Mouse (Mus musculus): ENCODE results near the gene Vwa5b1.

- no peak for TF ChIP-seq POLR2A (IDR thresholded peaks at IDR 0.05; ENCODE audit: control insufficient read depth in 1 of 2, insufficient read depth in 1 of 2, low read depth in 1 of 2, low read length in 2 of 2, poor library complexity in 1 of 2)
- TF ChIP-seq EP300 (IDR thresholded peaks at IDR 0.05; ENCODE audit: low read depth in 1 of 2, low read length in 2 of 2), result no peak
- no peak for TF ChIP-seq TAL1 (IDR thresholded peaks at IDR 0.05; ENCODE audit: low read length)
- TF ChIP-seq CHD2 (IDR thresholded peaks at IDR 0.05; ENCODE audit: low read length), result no peak
- TF ChIP-seq ZC3H11A (IDR thresholded peaks at IDR 0.05; ENCODE audit: low read depth, low read length), result no peak
- TF ChIP-seq CHD1 (IDR thresholded peaks at IDR 0.05; ENCODE audit: low read depth, low read length), result no peak
- no peak for TF ChIP-seq MYC (IDR thresholded peaks at IDR 0.05; ENCODE audit: low read depth, low read length)
- TF ChIP-seq TCF12 (IDR thresholded peaks at IDR 0.05; ENCODE audit: low read depth, low read length), result no peak
- no peak for TF ChIP-seq KAT2A (conservative IDR thresholded peaks at IDR 0.05; ENCODE audit: low read depth, low read length)
- TF ChIP-seq CTCF (IDR thresholded peaks at IDR 0.05 in 2 of 3, conservative IDR thresholded peaks at IDR 0.05 in 1 of 3; ENCODE audit: control insufficient read depth in 1 of 3, insufficient read depth in 1 of 3, low read depth in 2 of 3, low read length in 3 of 3, poor library complexity in 1 of 3, severe bottlenecking in 1 of 3), result no peak
Measured at GRCm38 (mm10) chr4:138659936-138660602, 24.4 kb upstream of the Vwa5b1 start.

Measured in MEL (cell line).